Mouse (Mus musculus) hindbrain, postnatal 0 days (tissue): ENCODE measurements around the gene Ccdc170. TPM values are rescaled to one million over a fixed set of nuclear protein-coding genes. Genes with fewer than 3 reads are reported as not detected.
"Not testable (repeated sequence)": the region's sequence is repeated elsewhere in the genome, so short reads cannot be mapped to it uniquely, and the experiment has no call there.

Experiments used
- ATAC-seq: fragments of 200-750 bp; cut with Nextera tagmentation; 2 replicates; pipeline ENCODE4 v1.8.0; 2017; ENCODE audit warnings: mild to moderate bottlenecking, moderate TSS enrichment, moderate library complexity
- DNase-seq: peaks from one replicate; pipeline ENCODE4 v3.0.0-alpha.2; 2015; ENCODE audit warnings: low spot score
- H3K27ac ChIP-seq: fragments of 300-500 bp; sonication (generic); 2 replicates; pipeline ENCODE4 v1.5.1; 2014; ENCODE audit warnings: mild to moderate bottlenecking
- H3K27me3 ChIP-seq: fragments of 300-500 bp; sonication (generic); 2 replicates; pipeline ENCODE4 v1.6.1; 2014; ENCODE audit warnings: low read length, mixed read lengths; ENCODE audit not compliant: insufficient read depth
- H3K36me3 ChIP-seq: fragments of 300-500 bp; sonication (generic); 2 replicates; pipeline ENCODE4 v1.6.1; 2014; ENCODE audit warnings: low read length, mixed read lengths; ENCODE audit not compliant: insufficient read depth
- H3K4me1 ChIP-seq: fragments of 300-500 bp; sonication (generic); 2 replicates; pipeline ENCODE4 v1.6.1; 2014; ENCODE audit warnings: antibody characterized with exemption, low read length, mixed read lengths; ENCODE audit not compliant: insufficient read depth
- H3K4me2 ChIP-seq: fragments of 300-500 bp; sonication (generic); 2 replicates; pipeline ENCODE4 v1.6.1; 2014; ENCODE audit warnings: low read depth, mild to moderate bottlenecking, low read length, moderate library complexity, mixed read lengths
- H3K4me3 ChIP-seq: fragments of 300-500 bp; sonication (generic); 2 replicates; pipeline ENCODE4 v1.5.1; 2014; ENCODE audit warnings: low read length
- H3K9ac ChIP-seq: fragments of 300-500 bp; sonication (generic); replicated peaks from 2 replicates; pipeline ENCODE4 v1.6.1; 2014; ENCODE audit warnings: mild to moderate bottlenecking, low read length, moderate library complexity, mixed read lengths
- H3K9me3 ChIP-seq: fragments of 300-500 bp; sonication (generic); 2 replicates; pipeline ENCODE4 v1.6.1; 2016; ENCODE audit warnings: low read length, mixed read lengths
- CTCF ChIP-seq: IDR thresholded peaks from 2 replicates; pipeline ENCODE4 v1.5.1; 2016; ENCODE audit warnings: antibody characterized with exemption, control low read depth, low read depth
- WGBS: fragments of 180-500 bp; shearing (Covaris S2); extraction: QIAGEN DNeasy Blood & Tissue Kit; methylation state at CpG from one replicate; pipeline ENCODE4 v1.1.7; 2014; 5-methylcytosine and 5-hydroxymethylcytosine counted together
- polyA plus RNA-seq: library from polyadenylated mRNA; unstranded; fragments of >200 nt; fragmentation: Nextera tagmentation; extraction: Ambion mirVana; gene quantifications from 2 replicates; pipeline ENCODE4 v1.2.1, GENCODE M21; 2015
- total RNA-seq: library from RNA; depleted of rRNA; stranded (reverse); fragments of >200 nt; gene quantifications from 2 replicates; pipeline ENCODE4 v1.2.3, GENCODE M21; 2014

The Ccdc170 gene
- total and polyA plus RNA-seq, 2 experiments from 2014 or later = 0.36 to 0.99 TPM

GRCm38 (mm10) chr10:4593828-4594227, 111.5 kb downstream of the Ccdc170 start:
- ATAC-seq (no peak), DNase-seq (no peak)
- Histone ChIP-seq H3K27ac (no peak overlapping the region), H3K27me3 (no peaks in the 10 kb centered on the region), H3K9ac (no peak overlapping the region), H3K4me3 (no peak overlapping the region), H3K36me3 (no peaks in the 10 kb centered on the region), H3K9me3 (no peaks in the 10 kb centered on the region), H3K4me2 (no peak overlapping the region), H3K4me1 (no peaks in the 10 kb centered on the region)
- TF ChIP-seq CTCF = peak; percentile 61
- 71% methylated on average over 4 of the region's 4 CpGs for WGBS

DNA sequence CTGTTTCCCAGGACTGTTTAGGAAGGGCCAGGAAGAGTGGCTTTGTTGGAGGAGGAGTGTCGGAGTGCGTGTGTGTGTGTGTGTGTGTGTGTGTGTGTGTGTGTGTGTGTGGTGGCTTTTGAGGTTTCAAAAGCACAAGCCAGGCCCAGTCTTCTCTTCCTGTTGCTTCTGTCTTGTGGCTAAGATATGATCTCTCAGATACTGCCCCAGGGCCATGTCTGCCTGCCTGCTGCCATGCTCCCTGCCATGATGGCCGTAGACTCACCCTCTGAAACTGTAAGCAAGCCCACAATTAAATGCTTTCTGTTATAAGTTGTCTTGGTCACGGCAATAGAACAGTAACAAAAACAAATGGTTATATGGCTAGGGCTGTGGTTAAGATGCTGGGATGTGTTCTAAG, 114.9 kb downstream of the Ccdc170 start:
- Histone ChIP-seq H3K9me3 (no peaks in the 10 kb centered on the region), H3K9ac (no peak overlapping the region), H3K27ac (no peak overlapping the region), H3K4me3 (no peak overlapping the region), H3K27me3 (no peaks in the 10 kb centered on the region), H3K36me3 (no peaks in the 10 kb centered on the region), H3K4me1 (no peaks in the 10 kb centered on the region), H3K4me2 (no peak overlapping the region)
- ATAC-seq (no peak), DNase-seq (no peak)
- TF ChIP-seq CTCF = no peak
- 95% methylated on average over 4 of the region's 4 CpGs for WGBS

GRCm38 (mm10) chr10:4598244-4598842, 116.0 kb downstream of the Ccdc170 start:
- Histone ChIP-seq H3K4me2 (no peak overlapping the region), H3K9ac (no peak overlapping the region), H3K27ac (no peak overlapping the region), H3K4me3 (no peak overlapping the region), H3K9me3 (no peaks in the 10 kb centered on the region), H3K4me1 (no peaks in the 10 kb centered on the region), H3K27me3 (no peaks in the 10 kb centered on the region), H3K36me3 (no peaks in the 10 kb centered on the region)
- peak; percentile 49; the same call in 1 of the 2 replicates for ATAC-seq
- 64% methylated on average over 10 of the region's 10 CpGs for WGBS
- peak; percentile 75 for DNase-seq
- peak; percentile 72 for TF ChIP-seq CTCF

- Histone ChIP-seq H3K9ac (no peak overlapping the region), H3K4me2 (no peak overlapping the region), H3K27me3 (no peaks in the 10 kb centered on the region), H3K4me3 (no peak overlapping the region), H3K27ac (no peak overlapping the region), H3K36me3 (no peaks in the 10 kb centered on the region), H3K9me3 (no peaks in the 10 kb centered on the region), H3K4me1 (no peaks in the 10 kb centered on the region)
- no peak for DNase-seq
- WGBS = 75% methylated on average over 12 of the region's 12 CpGs
- ATAC-seq = no peak
- TF ChIP-seq CTCF = no peak
Observed at GRCm38 (mm10) chr10:4598916-4599315, 116.6 kb downstream of the Ccdc170 start.

DNA sequence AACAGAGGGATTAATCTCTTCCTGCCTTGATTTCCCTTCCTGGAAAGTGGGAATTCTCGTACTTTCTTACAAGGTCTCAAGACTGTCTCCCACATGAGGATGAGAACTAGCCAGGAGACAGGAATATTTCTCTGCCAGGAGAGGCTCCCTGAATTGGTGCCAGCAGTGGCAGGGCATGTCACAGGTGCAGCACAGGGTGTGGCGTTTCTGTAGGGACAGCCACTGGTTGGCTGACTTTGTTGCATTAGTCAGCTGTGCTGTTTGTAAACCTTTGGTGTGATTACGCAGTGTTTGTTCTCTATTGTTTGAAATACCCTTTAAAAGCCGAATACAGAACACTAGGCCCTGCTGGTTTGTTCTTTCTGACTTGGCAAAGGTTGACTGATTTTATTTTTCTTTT, 117.3 kb downstream of the Ccdc170 start:
- H3K9me3 ChIP-seq = no peaks in the 10 kb centered on the region
- H3K27ac ChIP-seq = no peak overlapping the region
- no peaks in the 10 kb centered on the region for H3K36me3 ChIP-seq
- H3K4me3 ChIP-seq = no peak overlapping the region
- TF ChIP-seq CTCF = no peak
- WGBS = 78% methylated on average over 4 of the region's 4 CpGs
- H3K4me1 ChIP-seq = no peaks in the 10 kb centered on the region
- H3K4me2 ChIP-seq = no peak overlapping the region
- DNase-seq (no peak), ATAC-seq (no peak)
- H3K27me3 ChIP-seq = no peaks in the 10 kb centered on the region
- no peak overlapping the region for H3K9ac ChIP-seq

- H3K36me3 ChIP-seq = no peaks in the 10 kb centered on the region
- no peak overlapping the region for H3K4me3 ChIP-seq
- no peak overlapping the region for H3K4me2 ChIP-seq
- H3K27ac ChIP-seq = no peak overlapping the region
- no peak overlapping the region for H3K9ac ChIP-seq
- no peaks in the 10 kb centered on the region for H3K9me3 ChIP-seq
- DNase-seq (no peak), ATAC-seq (no peak)
- TF ChIP-seq CTCF = no peak
- 51% methylated on average over 2 of the region's 2 CpGs for WGBS
- H3K27me3 ChIP-seq = no peaks in the 10 kb centered on the region
- no peaks in the 10 kb centered on the region for H3K4me1 ChIP-seq
Observed at GRCm38 (mm10) chr10:4600796-4601474, 118.6 kb downstream of the Ccdc170 start.

GRCm38 (mm10) chr10:4601612-4602011, 119.3 kb downstream of the Ccdc170 start:
- not testable (repeated sequence) for H3K36me3 ChIP-seq, DNase-seq, H3K4me2 ChIP-seq, H3K9me3 ChIP-seq, H3K27me3 ChIP-seq, H3K4me3 ChIP-seq, H3K4me1 ChIP-seq, ATAC-seq, H3K27ac ChIP-seq, H3K9ac ChIP-seq
